Mouse (Mus musculus) ES-E14 (cell line): Measurements from ENCODE around the gene Ccdc153. TPM values are rescaled to one million over a fixed set of nuclear protein-coding genes. Genes with fewer than 3 reads are reported as not detected.
A peak's percentile ranks its signal among the peaks of the same experiment; 100 is the strongest.

Experiments used
- DNase-seq: peaks from one replicate; pipeline ENCODE4 v3.0.0-alpha.2; 2013; ENCODE audit warnings: low read depth, low spot score
- H3K27ac ChIP-seq: 2 replicates; pipeline ENCODE4 v1.5.1; 2012; ENCODE audit warnings: low read depth, mild to moderate bottlenecking, low read length, moderate library complexity, mixed read lengths; ENCODE audit not compliant: poor library complexity, insufficient read depth, severe bottlenecking
- H3K36me3 ChIP-seq: 2 replicates; pipeline ENCODE4 v1.6.1; 2012; ENCODE audit warnings: mild to moderate bottlenecking, low read length, moderate library complexity, mixed read lengths; ENCODE audit not compliant: control insufficient read depth, poor library complexity, insufficient read depth, severe bottlenecking
- H3K4me1 ChIP-seq, 2 experiments: fragments of 150-350 bp in 1 of 2; sonication (generic) in 1 of 2; 2 replicates each; pipeline ENCODE4 v1.6.1; 2012; ENCODE audit warnings: low read length in 2 of 2, mild to moderate bottlenecking in 1 of 2, mixed read lengths in 1 of 2; ENCODE audit not compliant: control insufficient read depth in 2 of 2, insufficient read depth in 2 of 2, poor library complexity in 1 of 2
- H3K4me3 ChIP-seq, 2 experiments: fragments of 150-350 bp in 1 of 2; sonication (generic) in 1 of 2; 2 replicates each; pipeline ENCODE4 v1.5.1; 2012; ENCODE audit warnings: low read length in 2 of 2, low read depth in 1 of 2, mild to moderate bottlenecking in 1 of 2, mixed read lengths in 1 of 2; ENCODE audit not compliant: insufficient read depth in 1 of 2, poor library complexity in 1 of 2, severe bottlenecking in 1 of 2
- H3K9ac ChIP-seq: 2 replicates; pipeline ENCODE4 v1.6.1; 2012; ENCODE audit warnings: low read depth, mild to moderate bottlenecking, low read length, mixed read lengths; ENCODE audit not compliant: poor library complexity, insufficient read depth, severe bottlenecking
- H3K9me3 ChIP-seq: fragments of 150-350 bp; sonication (generic); 2 replicates; pipeline ENCODE4 v1.6.1; 2012; ENCODE audit warnings: low read depth, mild to moderate bottlenecking, low read length; ENCODE audit not compliant: control insufficient read depth, insufficient read depth
- CHD2 ChIP-seq: IDR thresholded peaks from 2 replicates; pipeline ENCODE4 v1.6.1; 2014; ENCODE audit warnings: mild to moderate bottlenecking, low read depth, low read length, inconsistent platforms
- HCFC1 ChIP-seq: IDR thresholded peaks from 2 replicates; pipeline ENCODE4 v1.6.1; 2012; ENCODE audit warnings: low read length, inconsistent platforms, borderline replicate concordance; ENCODE audit not compliant: insufficient read depth
- MAFK ChIP-seq: IDR thresholded peaks from 2 replicates; pipeline ENCODE4 v1.6.1; 2014; ENCODE audit warnings: mild to moderate bottlenecking, low read depth, low read length, inconsistent platforms; ENCODE audit not compliant: insufficient read depth
- ZC3H11A ChIP-seq: IDR thresholded peaks from 2 replicates; pipeline ENCODE4 v1.6.1; 2012; ENCODE audit warnings: low read depth, mild to moderate bottlenecking, inconsistent platforms, low read length, borderline replicate concordance
- ZNF384 ChIP-seq: IDR thresholded peaks from 2 replicates; pipeline ENCODE4 v1.6.1; 2012; ENCODE audit warnings: low read depth, low read length, inconsistent platforms
- in situ Hi-C, 2 experiments: fragments of 600-800 bp; cut with MboI; formaldehyde crosslinking; loops; one replicate each; pipeline ENCODE4 v1.15.1; 2025; ENCODE audit warnings: low sequenced_read_pairs in 2 of 2, inconsistent platforms in 1 of 2; ENCODE audit not compliant: unreplicated experiment in 2 of 2
- total RNA-seq: library from RNA; depleted of rRNA; stranded (reverse); fragments of 300-350 nt; gene quantifications from 2 replicates; pipeline ENCODE4 v1.2.3, GENCODE M21; 2012

Ccdc153 gene
- total RNA-seq, 1 experiment = not detected

DNA sequence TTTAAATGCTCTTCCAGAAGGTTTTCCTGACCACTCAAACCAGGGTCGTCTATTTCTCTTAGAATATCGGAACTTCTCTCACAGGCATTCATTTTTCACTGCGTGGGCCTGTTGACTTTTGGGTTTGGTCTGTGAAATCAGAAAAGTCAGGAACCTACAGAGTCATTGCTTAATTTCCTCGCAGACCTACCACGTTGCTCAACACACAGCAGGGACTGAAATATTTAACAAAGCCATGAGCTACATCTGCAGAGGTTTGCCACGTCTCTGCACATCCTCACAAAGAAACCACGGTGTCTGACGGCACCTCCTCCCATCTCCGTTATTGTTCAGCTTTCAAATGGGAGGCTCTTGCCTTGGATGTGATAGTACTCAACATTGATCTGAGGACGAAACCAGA is 18.5 kb downstream of the Ccdc153 start:
- in situ Hi-C loops = no loop called here
- H3K27ac ChIP-seq = no peak overlapping the region
- H3K9ac ChIP-seq = no peak overlapping the region
- peaks cover 0 to 6% of the 10 kb centered on the region in 2 experiments; a peak in 1 of 4 replicates for H3K4me1 ChIP-seq
- DNase-seq = no peak
- no peak for TF ChIP-seq HCFC1
- no peak for TF ChIP-seq ZC3H11A
- no peak for TF ChIP-seq CHD2
- no peak for TF ChIP-seq MAFK
- TF ChIP-seq ZNF384 = no peak
- no peak overlapping the region for H3K4me3 ChIP-seq
- no peaks in the 10 kb centered on the region for H3K36me3 ChIP-seq
- no peaks in the 10 kb centered on the region for H3K9me3 ChIP-seq

- TF ChIP-seq HCFC1 = no peak
- no peak for TF ChIP-seq CHD2
- TF ChIP-seq ZNF384 = no peak
- TF ChIP-seq MAFK = no peak
- TF ChIP-seq ZC3H11A = no peak
- in situ Hi-C loops = no loop called here
Observed at GRCm38 (mm10) chr9:44261388-44261787, 20.9 kb downstream of the Ccdc153 start.

DNA sequence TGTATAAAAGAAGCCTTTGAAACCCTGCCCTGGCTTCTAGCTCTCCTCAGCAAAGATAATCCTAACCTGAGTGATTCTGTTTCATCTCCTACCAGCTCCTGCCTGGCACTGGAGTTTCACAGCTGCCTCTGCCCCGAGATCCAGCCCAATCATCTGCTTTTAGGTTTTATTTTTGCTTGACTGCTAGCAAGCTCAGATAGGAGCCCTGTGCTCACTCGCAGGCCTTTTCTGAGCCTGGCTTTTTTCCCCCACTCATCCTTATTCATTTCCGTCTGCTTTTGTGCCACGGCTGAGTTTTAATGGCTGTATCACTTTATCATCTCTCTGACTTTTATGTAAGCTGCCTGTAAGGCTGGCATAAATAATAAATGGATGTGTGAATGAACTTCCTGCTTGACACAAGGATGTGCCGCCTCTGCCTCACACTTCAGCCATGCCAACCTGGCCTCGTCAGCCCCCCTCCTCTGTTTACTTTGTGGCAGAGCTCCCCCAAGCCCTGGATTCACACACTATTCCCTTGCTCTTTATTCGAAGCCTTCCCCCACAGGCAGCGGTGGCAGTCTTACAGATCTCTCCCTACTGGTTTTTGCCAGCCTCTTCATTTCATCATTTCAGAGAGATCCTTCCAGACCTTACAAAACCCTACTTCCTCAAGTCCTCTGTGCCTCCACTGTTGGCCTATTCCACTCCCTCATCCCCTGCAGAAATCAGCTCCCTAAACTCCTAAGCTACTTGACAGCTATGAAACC is 26.2 kb downstream of the Ccdc153 start:
- Histone ChIP-seq H3K36me3 (no peaks in the 10 kb centered on the region), H3K4me1 (peaks cover 2 to 6% of the 10 kb centered on the region in 2 experiments; a peak in 3 of 4 replicates), H3K4me3 (no peak overlapping the region), H3K9ac (no peak overlapping the region), H3K9me3 (no peaks in the 10 kb centered on the region), H3K27ac (no peak overlapping the region)
- in situ Hi-C loops = no loop called here
- no peak for DNase-seq
- TF ChIP-seq HCFC1 = no peak
- no peak for TF ChIP-seq ZC3H11A
- no peak for TF ChIP-seq ZNF384
- TF ChIP-seq CHD2 = no peak
- TF ChIP-seq MAFK = no peak

More at GRCm38 (mm10) chr9:44261388-44261787, 20.9 kb downstream of the Ccdc153 start:
- H3K4me1 ChIP-seq = peaks cover 0 to 6% of the 10 kb centered on the region in 2 experiments; a peak in 2 of 4 replicates
- H3K27ac ChIP-seq = no peak overlapping the region
- H3K4me3 ChIP-seq = no peak overlapping the region
- no peaks in the 10 kb centered on the region for H3K9me3 ChIP-seq
- no peaks in the 10 kb centered on the region for H3K36me3 ChIP-seq
- DNase-seq = no peak
- H3K9ac ChIP-seq = no peak overlapping the region

- H3K36me3 ChIP-seq = no peaks in the 10 kb centered on the region
- H3K4me1 ChIP-seq = peaks cover 2% of the 10 kb centered on the region in 2 experiments; a peak in 3 of 4 replicates
- DNase-seq = no peak
- in situ Hi-C loops = no loop called here
- no peak overlapping the region for H3K27ac ChIP-seq
- H3K9ac ChIP-seq = peak overlapping the region; percentile 74
- H3K4me3 ChIP-seq = peak overlapping the region; percentile 71 to 76
- H3K9me3 ChIP-seq = no peaks in the 10 kb centered on the region
- no peak for TF ChIP-seq ZC3H11A
- no peak for TF ChIP-seq ZNF384
- no peak for TF ChIP-seq HCFC1
- TF ChIP-seq MAFK = no peak
- TF ChIP-seq CHD2 = no peak
Observed at GRCm38 (mm10) chr9:44267319-44268026, 27.0 kb downstream of the Ccdc153 start.
